Mouse (Mus musculus) liver, postnatal 0 days (tissue): Measurements from ENCODE around the gene Fkbp15.

Experiments used
- CTCF ChIP-seq: sonication (generic); IDR thresholded peaks from 2 replicates; pipeline ENCODE4 v1.5.1; 2016; ENCODE audit warnings: antibody characterized with exemption, low read depth
- EP300 ChIP-seq: IDR thresholded peaks from 2 replicates; pipeline ENCODE4 v1.6.1; 2016; ENCODE audit warnings: antibody characterized with exemption, low read depth, mild to moderate bottlenecking

GRCm38 (mm10) chr4:62379724-62380381 is 19.5 kb upstream of the Fkbp15 start:
- TF ChIP-seq CTCF (no peak), EP300 (no peak)
